Mouse (Mus musculus) embryo, embryonic 9.5 days (tissue): ENCODE measurements around the gene Gnai2.

Experiments used
- DNase-seq: peaks from one replicate; pipeline ENCODE4 v3.0.0-alpha.2; 2017; ENCODE audit errors: extremely low spot score

The Gnai2 gene

GRCm38 (mm10) chr9:107611456-107612190, 23.5 kb downstream of the Gnai2 start:
- no peak for DNase-seq

- no peak for DNase-seq
These were observed 25.7 kb downstream of the Gnai2 start for GRCm38 (mm10) chr9:107609433-107609830.

GRCm38 (mm10) chr9:107608741-107609432, 26.3 kb downstream of the Gnai2 start, which contains the start of gene Sema3b:
Gene Sema3b (minus strand): TSS chr9:107609229.
- DNase-seq, result peak; percentile 53

- DNase-seq, result no peak
These were observed 27.4 kb downstream of the Gnai2 start for GRCm38 (mm10) chr9:107607653-107608245.

- no peak for DNase-seq
These were observed 28.1 kb downstream of the Gnai2 start for GRCm38 (mm10) chr9:107607036-107607435.

- DNase-seq, result no peak
These were observed 28.6 kb downstream of the Gnai2 start for GRCm38 (mm10) chr9:107606591-107606990.

- DNase-seq, result no peak
These were observed 30.0 kb downstream of the Gnai2 start for GRCm38 (mm10) chr9:107605041-107605661.

GRCm38 (mm10) chr9:107603251-107603650, 31.9 kb downstream of the Gnai2 start:
- no peak for DNase-seq

- peak; percentile 94 for DNase-seq
These were observed 33.0 kb downstream of the Gnai2 start for GRCm38 (mm10) chr9:107602068-107602648.

- no peak for DNase-seq
These were observed 33.9 kb downstream of the Gnai2 start for GRCm38 (mm10) chr9:107601275-107601674.

GRCm38 (mm10) chr9:107600745-107601144, 34.4 kb downstream of the Gnai2 start:
- DNase-seq, result no peak

- no peak for DNase-seq
These were observed 35.3 kb downstream of the Gnai2 start for GRCm38 (mm10) chr9:107599842-107600241.

- DNase-seq, result no peak
These were observed 35.7 kb downstream of the Gnai2 start for GRCm38 (mm10) chr9:107599433-107599832.

- no peak for DNase-seq
These were observed 36.8 kb downstream of the Gnai2 start for GRCm38 (mm10) chr9:107598385-107598784.

GRCm38 (mm10) chr9:107596619-107597569, 38.3 kb downstream of the Gnai2 start:
- DNase-seq, result no peak

- no peak for DNase-seq
These were observed 40.7 kb downstream of the Gnai2 start for GRCm38 (mm10) chr9:107594281-107595062.

GRCm38 (mm10) chr9:107593101-107593976, 41.8 kb downstream of the Gnai2 start:
- no peak for DNase-seq

GRCm38 (mm10) chr9:107590773-107591060, 44.5 kb downstream of the Gnai2 start:
- DNase-seq, result no peak
